Mouse (Mus musculus) heart, adult 2 months (tissue): ENCODE data around the gene Ninj2. TPM values are rescaled to one million over a fixed set of nuclear protein-coding genes. Genes with fewer than 3 reads are reported as not detected.
A peak's percentile ranks its signal among the peaks of the same experiment; 100 is the strongest.

Source experiments
- DNase-seq, 2 experiments: peaks; one replicate each; pipeline ENCODE4 v3.0.0; 2021
- H3K27ac ChIP-seq: fragments of 200-600 bp; 2 replicates; pipeline ENCODE4 v1.8.1; 2022
- H3K27me3 ChIP-seq: fragments of 200-500 bp; 2 replicates; pipeline ENCODE4 v1.6.1; 2012; ENCODE audit warnings: mild to moderate bottlenecking, low read length, inconsistent platforms, mixed read lengths; ENCODE audit not compliant: control insufficient read depth, insufficient read depth
- H3K36me3 ChIP-seq: fragments of 200-500 bp; 2 replicates; pipeline ENCODE4 v1.6.1; 2012; ENCODE audit warnings: low read length, inconsistent platforms; ENCODE audit not compliant: control insufficient read depth, insufficient read depth
- H3K4me1 ChIP-seq: fragments of 200-500 bp; 2 replicates; pipeline ENCODE4 v1.6.1; 2011; ENCODE audit warnings: low read length; ENCODE audit not compliant: control insufficient read depth, insufficient read depth
- H3K4me3 ChIP-seq: fragments of 200-600 bp; 2 replicates; pipeline ENCODE4 v1.8.1; 2022
- H3K79me2 ChIP-seq: fragments of 200-500 bp; replicated peaks from 2 replicates; pipeline ENCODE4 v1.6.1; 2012; ENCODE audit warnings: mild to moderate bottlenecking, inconsistent platforms, low read length, moderate library complexity, mixed read lengths; ENCODE audit not compliant: control insufficient read depth, insufficient read depth
- H3K9ac ChIP-seq: fragments of 200-500 bp; 2 replicates; pipeline ENCODE4 v1.6.1; 2012; ENCODE audit warnings: low read depth, mild to moderate bottlenecking, control low read depth, inconsistent platforms, low read length, mixed read lengths
- CTCF ChIP-seq: fragments of 200-600 bp; IDR thresholded peaks from 2 replicates; pipeline ENCODE4 v1.8.1; 2022; ENCODE audit warnings: antibody characterized with exemption, mild to moderate bottlenecking, moderate library complexity
- EP300 ChIP-seq: fragments of 200-500 bp; IDR thresholded peaks from 2 replicates; pipeline ENCODE4 v1.6.1; 2011; ENCODE audit warnings: low read depth, low read length, control low read depth; ENCODE audit not compliant: insufficient read depth
- POLR2A ChIP-seq: fragments of 200-500 bp; IDR thresholded peaks from 2 replicates; pipeline ENCODE4 v1.6.1; 2011; ENCODE audit warnings: mild to moderate bottlenecking, low read depth, low read length, control low read depth; ENCODE audit not compliant: insufficient read depth
- WGBS: fragments of 180-500 bp; shearing (Covaris S2); methylation state at CpG from one replicate; pipeline ENCODE4 v1.1.7; 2018; 5-methylcytosine and 5-hydroxymethylcytosine counted together
- intact Hi-C: fragments of 180-260 bp; cut with DNase I; formaldehyde crosslinking; loops from one replicate; pipeline ENCODE4 v1.15.1; 2025
- polyA plus RNA-seq: library from polyadenylated mRNA; depleted of rRNA; stranded (reverse); fragments of >200 nt; gene quantifications from 2 replicates; pipeline ENCODE4 v1.2.3, GENCODE M21; 2012
- total RNA-seq, 2 experiments: library from RNA; stranded (reverse); gene quantifications; 2 replicates each; pipeline ENCODE4 v1.2.3; 2021

Ninj2 gene
- total and polyA plus RNA-seq, 3 experiments, result not detected

DNA sequence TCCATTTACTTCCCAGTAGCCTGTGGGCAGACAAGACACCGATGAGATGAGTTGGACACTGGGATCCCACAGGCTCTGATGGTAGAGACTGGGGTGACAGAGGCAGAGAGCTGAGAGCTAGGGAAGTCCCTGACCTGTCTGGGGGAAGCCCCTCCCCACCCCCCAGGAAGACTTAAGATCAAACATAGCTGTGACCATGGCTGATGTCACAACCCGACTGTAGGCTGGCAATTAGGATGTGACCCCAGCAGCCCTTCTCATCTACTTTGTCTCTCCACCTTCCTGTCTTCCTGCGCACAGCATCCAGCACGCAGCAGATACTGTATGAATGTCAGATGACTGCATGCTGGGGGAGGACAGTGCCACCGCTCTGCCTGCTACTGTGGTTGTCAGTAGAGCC is 113.4 kb downstream of the Ninj2 start:
- Histone ChIP-seq H3K36me3 (no peaks in the 10 kb centered on the region), H3K27ac (no peak overlapping the region), H3K79me2 (no peaks in the 10 kb centered on the region), H3K9ac (no peak overlapping the region), H3K4me1 (no peaks in the 10 kb centered on the region), H3K27me3 (no peaks in the 10 kb centered on the region), H3K4me3 (no peak overlapping the region)
- DNase-seq, result no peak
- 72% methylated on average over 5 of the region's 5 CpGs for WGBS
- TF ChIP-seq POLR2A (no peak), EP300 (no peak), CTCF (no peak)
- intact Hi-C loops, result no loop called here

DNA sequence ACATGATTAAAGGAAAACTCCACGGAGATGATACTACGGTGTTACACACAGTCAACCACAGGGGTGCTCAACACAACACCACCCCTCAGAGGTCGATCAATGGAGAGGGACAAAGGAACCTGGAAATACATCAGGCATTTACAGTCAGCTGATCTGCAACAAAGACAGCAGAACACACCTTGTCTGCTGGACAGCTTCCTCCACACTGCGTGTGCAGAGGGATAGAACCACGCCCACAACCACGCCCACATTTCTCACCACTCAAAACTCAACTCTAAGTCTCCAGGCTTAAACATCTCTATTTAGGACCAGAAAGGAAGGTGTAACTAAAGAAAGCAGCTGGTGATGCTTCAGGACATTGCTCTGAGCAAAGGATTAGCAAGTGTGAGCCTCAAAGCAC is 118.4 kb downstream of the Ninj2 start:
- intact Hi-C loops, result no loop called here
- DNase-seq, result no peak
- no peaks in the 10 kb centered on the region for H3K4me1 ChIP-seq
- no peak overlapping the region for H3K27ac ChIP-seq
- no peak overlapping the region for H3K9ac ChIP-seq
- H3K4me3 ChIP-seq, result no peak overlapping the region
- no peaks in the 10 kb centered on the region for H3K79me2 ChIP-seq
- no peak for TF ChIP-seq CTCF
- TF ChIP-seq EP300, result no peak
- TF ChIP-seq POLR2A, result no peak
- no peaks in the 10 kb centered on the region for H3K36me3 ChIP-seq
- WGBS, result 69% methylated on average over 6 of the region's 6 CpGs
- no peaks in the 10 kb centered on the region for H3K27me3 ChIP-seq

DNA sequence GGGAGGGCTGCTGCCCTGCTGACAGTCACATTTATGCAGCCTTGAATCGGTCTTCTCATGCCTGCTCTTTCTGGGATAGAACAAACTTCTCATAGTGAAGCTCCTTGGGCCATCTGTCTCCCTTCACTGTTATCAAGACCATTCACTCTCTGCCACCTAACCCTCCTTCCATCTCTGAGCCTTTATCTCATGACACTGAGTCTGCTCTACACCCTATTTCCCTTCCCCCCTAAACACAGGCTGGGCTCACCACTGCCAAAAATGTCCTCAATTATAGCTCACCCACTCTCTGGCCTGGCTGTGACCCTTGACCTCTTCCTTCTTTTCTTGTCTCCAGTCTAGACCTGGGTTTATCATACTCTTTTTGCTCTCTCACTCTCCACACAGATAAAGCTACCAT is 123.6 kb downstream of the Ninj2 start:
- intact Hi-C loops, result no loop called here
- Histone ChIP-seq H3K27ac (no peak overlapping the region), H3K27me3 (no peaks in the 10 kb centered on the region), H3K4me3 (no peak overlapping the region), H3K36me3 (no peaks in the 10 kb centered on the region), H3K9ac (no peak overlapping the region), H3K79me2 (no peaks in the 10 kb centered on the region), H3K4me1 (no peaks in the 10 kb centered on the region)
- no peak for DNase-seq
- TF ChIP-seq POLR2A (no peak), EP300 (no peak), CTCF (no peak)
- 41% methylated on average over 1 of the region's 1 CpGs for WGBS

DNA sequence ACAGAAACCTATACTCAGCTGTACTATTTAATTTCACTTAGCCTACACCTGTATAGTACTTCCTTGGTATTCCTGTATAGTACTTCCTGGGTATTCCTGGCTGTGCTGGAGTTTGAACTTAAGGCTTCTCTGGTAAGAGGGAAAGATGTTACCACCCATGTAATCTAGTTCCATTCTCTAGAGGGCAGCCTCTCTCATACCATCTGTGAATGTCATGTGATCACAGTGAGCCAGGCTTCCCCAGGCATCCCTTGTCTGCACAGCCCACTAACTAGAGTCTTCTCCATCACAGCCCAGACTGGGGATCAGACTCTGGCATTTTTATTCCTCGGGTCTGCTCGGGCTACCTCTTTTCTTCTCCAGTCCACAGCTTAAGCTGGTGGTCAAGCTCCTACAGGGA is 126.1 kb downstream of the Ninj2 start:
- H3K79me2 ChIP-seq, result no peaks in the 10 kb centered on the region
- H3K36me3 ChIP-seq, result no peaks in the 10 kb centered on the region
- no peak for DNase-seq
- WGBS, result 100% methylated on average over 2 of the region's 2 CpGs
- no peak overlapping the region for H3K27ac ChIP-seq
- no peak overlapping the region for H3K4me3 ChIP-seq
- no peak for TF ChIP-seq CTCF
- TF ChIP-seq POLR2A, result no peak
- TF ChIP-seq EP300, result no peak
- intact Hi-C loops, result no loop called here
- no peaks in the 10 kb centered on the region for H3K27me3 ChIP-seq
- H3K9ac ChIP-seq, result no peak overlapping the region
- no peaks in the 10 kb centered on the region for H3K4me1 ChIP-seq

DNA sequence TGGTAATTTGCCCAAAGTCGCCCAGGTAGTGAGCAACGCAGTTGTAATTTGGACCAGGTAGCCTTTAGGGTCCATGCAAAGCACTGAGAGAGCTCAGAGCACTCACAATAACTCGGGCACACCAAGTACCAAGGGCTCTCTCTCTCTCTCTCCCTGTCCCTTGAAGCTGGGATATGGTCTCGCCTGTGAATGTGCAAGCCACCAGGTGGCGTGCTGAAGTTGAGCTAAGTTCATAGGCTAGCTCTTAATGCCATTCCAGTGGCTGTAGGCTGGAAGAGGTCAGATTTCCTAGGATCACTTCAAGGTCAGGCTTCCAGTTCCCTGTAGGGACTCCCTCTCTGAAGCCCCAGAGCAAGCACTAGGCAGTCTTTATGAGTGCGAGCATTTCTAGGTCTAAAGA is 129.5 kb downstream of the Ninj2 start:
- Histone ChIP-seq H3K27me3 (no peaks in the 10 kb centered on the region), H3K4me3 (no peak overlapping the region), H3K4me1 (no peaks in the 10 kb centered on the region), H3K9ac (no peak overlapping the region), H3K79me2 (no peaks in the 10 kb centered on the region), H3K27ac (no peak overlapping the region), H3K36me3 (no peaks in the 10 kb centered on the region)
- intact Hi-C loops, result loop anchor here (1.0 kb wide), 2 partner anchors 79 to 102 kb away; no protein-coding TSS in a partner anchor
- 0 out of 2 replicates have a peak, but pooled peaks have one; percentile 42 for TF ChIP-seq EP300
- peak; percentile 83 for TF ChIP-seq CTCF
- TF ChIP-seq POLR2A, result no peak
- peak; percentile 55 to 70 for DNase-seq
- 31% methylated on average over 6 of the region's 6 CpGs for WGBS

DNA sequence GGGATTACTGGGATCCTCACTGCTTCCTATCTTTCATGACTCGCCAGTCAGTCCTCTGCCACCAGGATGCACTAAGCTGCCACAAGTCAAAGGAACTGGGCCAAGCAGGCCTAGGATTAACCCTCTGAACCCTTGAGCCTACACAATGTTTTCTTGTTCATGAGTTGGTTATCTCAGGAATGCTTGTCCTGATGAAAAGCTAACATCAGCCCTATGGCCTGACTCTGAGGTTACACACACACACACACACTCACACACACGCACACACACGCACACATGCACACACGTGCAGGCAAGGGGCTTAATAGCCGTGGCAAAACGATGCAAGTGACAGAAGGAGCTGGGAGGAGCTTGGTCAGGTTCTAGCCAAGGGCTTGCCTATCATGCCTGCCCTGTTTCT is 132.2 kb downstream of the Ninj2 start:
- H3K4me1 ChIP-seq, result no peaks in the 10 kb centered on the region
- H3K79me2 ChIP-seq, result no peaks in the 10 kb centered on the region
- H3K27ac ChIP-seq, result no peak overlapping the region
- no peaks in the 10 kb centered on the region for H3K27me3 ChIP-seq
- intact Hi-C loops, result no loop called here
- WGBS, result 62% methylated on average over 6 of the region's 6 CpGs
- H3K4me3 ChIP-seq, result no peak overlapping the region
- no peaks in the 10 kb centered on the region for H3K36me3 ChIP-seq
- no peak for DNase-seq
- H3K9ac ChIP-seq, result no peak overlapping the region
- TF ChIP-seq POLR2A, result no peak
- no peak for TF ChIP-seq EP300
- TF ChIP-seq CTCF, result no peak

DNA sequence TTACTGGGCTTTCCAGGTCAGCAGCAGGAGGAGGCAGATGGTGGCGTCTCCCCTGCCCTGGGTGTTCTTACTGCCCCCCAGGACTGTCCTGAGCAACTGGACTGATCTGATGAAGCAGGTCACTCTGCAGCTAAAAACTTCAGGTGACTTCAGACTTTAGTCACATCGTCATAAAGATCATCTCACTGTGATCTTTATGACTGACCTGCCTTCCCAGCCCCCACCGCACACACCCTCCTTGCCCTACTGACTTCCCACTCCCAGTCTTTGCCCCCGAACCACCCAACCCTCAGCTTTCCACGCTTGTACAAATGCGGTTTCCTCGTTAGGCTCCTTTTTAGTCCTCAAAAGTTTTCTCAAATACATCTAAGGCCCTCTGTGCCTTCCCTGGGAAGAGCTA is 133.9 kb downstream of the Ninj2 start:
- no peak overlapping the region for H3K9ac ChIP-seq
- intact Hi-C loops, result no loop called here
- TF ChIP-seq CTCF, result no peak
- no peak for TF ChIP-seq EP300
- no peak for TF ChIP-seq POLR2A
- H3K4me3 ChIP-seq, result no peak overlapping the region
- H3K27ac ChIP-seq, result no peak overlapping the region
- no peaks in the 10 kb centered on the region for H3K79me2 ChIP-seq
- no peaks in the 10 kb centered on the region for H3K4me1 ChIP-seq
- 88% methylated on average over 7 of the region's 7 CpGs for WGBS
- H3K36me3 ChIP-seq, result no peaks in the 10 kb centered on the region
- no peak for DNase-seq
- H3K27me3 ChIP-seq, result no peaks in the 10 kb centered on the region
